Mouse (Mus musculus) liver, postnatal 0 days (tissue): Measurements from ENCODE around the gene H1f0. TPM values are rescaled to one million over a fixed set of nuclear protein-coding genes. Genes with fewer than 3 reads are reported as not detected.

Source experiments
- ATAC-seq: fragments of 200-750 bp; cut with Nextera tagmentation; 2 replicates; pipeline ENCODE4 v1.8.0; 2017; ENCODE audit warnings: mild to moderate bottlenecking, moderate library complexity
- DNase-seq: peaks from one replicate; pipeline ENCODE4 v3.0.0-alpha.2; 2016
- H3K27ac ChIP-seq: fragments of 300-500 bp; sonication (generic); 2 replicates; pipeline ENCODE4 v1.5.1; 2014; ENCODE audit warnings: antibody characterized with exemption, moderate library complexity, mild to moderate bottlenecking, low read depth
- H3K27me3 ChIP-seq: fragments of 300-500 bp; sonication (generic); 2 replicates; pipeline ENCODE4 v1.6.1; 2014; ENCODE audit warnings: low read length, control low read depth, mixed read lengths; ENCODE audit not compliant: insufficient read depth
- H3K36me3 ChIP-seq: fragments of 300-500 bp; sonication (generic); replicated peaks from 2 replicates; pipeline ENCODE4 v1.6.1; 2014; ENCODE audit warnings: mild to moderate bottlenecking, control low read depth, low read length, moderate library complexity, mixed read lengths; ENCODE audit not compliant: insufficient read depth
- H3K4me1 ChIP-seq: fragments of 300-500 bp; sonication (generic); 2 replicates; pipeline ENCODE4 v1.6.1; 2014; ENCODE audit warnings: antibody characterized with exemption, mild to moderate bottlenecking, control low read depth; ENCODE audit not compliant: insufficient read depth
- H3K4me2 ChIP-seq: fragments of 300-500 bp; sonication (generic); 2 replicates; pipeline ENCODE4 v1.6.1; 2014; ENCODE audit warnings: low read depth, mild to moderate bottlenecking, low read length, moderate library complexity, mixed read lengths
- H3K4me3 ChIP-seq: fragments of 300-500 bp; sonication (generic); 2 replicates; pipeline ENCODE4 v1.5.1; 2014; ENCODE audit warnings: low read depth, low read length
- H3K9ac ChIP-seq: fragments of 300-500 bp; sonication (generic); replicated peaks from 2 replicates; pipeline ENCODE4 v1.6.1; 2014; ENCODE audit warnings: mild to moderate bottlenecking, moderate library complexity
- H3K9me3 ChIP-seq: fragments of 300-500 bp; sonication (generic); 2 replicates; pipeline ENCODE4 v1.6.1; 2016; ENCODE audit warnings: mild to moderate bottlenecking, control low read depth, low read length, mixed read lengths
- CTCF ChIP-seq: sonication (generic); IDR thresholded peaks from 2 replicates; pipeline ENCODE4 v1.5.1; 2016; ENCODE audit warnings: antibody characterized with exemption, low read depth
- EP300 ChIP-seq: IDR thresholded peaks from 2 replicates; pipeline ENCODE4 v1.6.1; 2016; ENCODE audit warnings: antibody characterized with exemption, low read depth, mild to moderate bottlenecking
- WGBS: fragments of 180-500 bp; shearing (Covaris S2); extraction: QIAGEN DNeasy Blood & Tissue Kit; methylation state at CpG from one replicate; pipeline ENCODE4 v1.1.7; 2014; ENCODE audit not compliant: insufficient replicate concordance; 5-methylcytosine and 5-hydroxymethylcytosine counted together
- polyA plus RNA-seq: library from polyadenylated mRNA; unstranded; fragments of >200 nt; fragmentation: Nextera tagmentation; extraction: Ambion mirVana; gene quantifications from 2 replicates; pipeline ENCODE4 v1.2.1, GENCODE M21; 2015

H1f0 gene
- polyA plus RNA-seq, 1 experiment from 2014 or later, result 125 TPM

GRCm38 (mm10) chr15:79050160-79050845 lies 22.1 kb downstream of the H1f0 start:
- Histone ChIP-seq H3K9me3 (no peaks in the 10 kb centered on the region), H3K4me2 (no peak overlapping the region), H3K4me3 (no peak overlapping the region), H3K9ac (no peak overlapping the region), H3K36me3 (peaks cover 29% of the 10 kb centered on the region), H3K4me1 (0 out of 2 replicates have a peak, but pooled peaks cover 2% of the 10 kb centered on the region), H3K27ac (no peak overlapping the region), H3K27me3 (no peaks in the 10 kb centered on the region)
- no peak for TF ChIP-seq EP300
- TF ChIP-seq CTCF, result no peak
- DNase-seq, result no peak
- 74% methylated on average over 9 of the region's 9 CpGs for WGBS
- no peak for ATAC-seq

- ATAC-seq (0 out of 2 replicates have a peak, but pooled peaks have one; percentile 5), DNase-seq (no peak)
- Histone ChIP-seq H3K27ac (peak overlapping the region; percentile 61), H3K36me3 (peaks cover 35% of the 10 kb centered on the region), H3K4me3 (no peak overlapping the region), H3K27me3 (no peaks in the 10 kb centered on the region), H3K4me2 (peak overlapping the region; percentile 29), H3K9me3 (no peaks in the 10 kb centered on the region), H3K9ac (0 out of 2 replicates have a peak overlapping the region, but pooled peaks have one; percentile 26), H3K4me1 (0 out of 2 replicates have a peak, but pooled peaks cover 2% of the 10 kb centered on the region)
- WGBS, result 55% methylated on average over 2 of the region's 2 CpGs
- TF ChIP-seq EP300 (no peak), CTCF (no peak)
These were observed 22.7 kb downstream of the H1f0 start for GRCm38 (mm10) chr15:79050964-79051363.

- DNase-seq, result no peak
- Histone ChIP-seq H3K4me1 (0 out of 2 replicates have a peak, but pooled peaks cover 2% of the 10 kb centered on the region), H3K27ac (peak overlapping the region; percentile 61), H3K9me3 (no peaks in the 10 kb centered on the region), H3K4me3 (no peak overlapping the region), H3K4me2 (peak overlapping the region; percentile 29), H3K27me3 (no peaks in the 10 kb centered on the region), H3K9ac (0 out of 2 replicates have a peak overlapping the region, but pooled peaks have one; percentile 26), H3K36me3 (peaks cover 43% of the 10 kb centered on the region)
- peak; percentile 77 for ATAC-seq
- TF ChIP-seq CTCF (no peak), EP300 (no peak)
- 48% methylated on average over 13 of the region's 13 CpGs for WGBS
These were observed 23.5 kb downstream of the H1f0 start for GRCm38 (mm10) chr15:79051461-79052360.

- TF ChIP-seq EP300, result no peak
- no peak for TF ChIP-seq CTCF
- Histone ChIP-seq H3K36me3 (peaks cover 47% of the 10 kb centered on the region), H3K9me3 (no peaks in the 10 kb centered on the region), H3K4me3 (no peak overlapping the region), H3K27ac (0 out of 2 replicates have a peak overlapping the region, but pooled peaks have one; percentile 61), H3K4me1 (0 out of 2 replicates have a peak, but pooled peaks cover 2% of the 10 kb centered on the region), H3K4me2 (no peak overlapping the region), H3K9ac (no peak overlapping the region), H3K27me3 (no peaks in the 10 kb centered on the region)
- WGBS, result 88% methylated on average over 2 of the region's 2 CpGs
- ATAC-seq (no peak), DNase-seq (no peak)
These were observed 24.1 kb downstream of the H1f0 start for GRCm38 (mm10) chr15:79052366-79052765.

GRCm38 (mm10) chr15:79056601-79057000 lies 28.4 kb downstream of the H1f0 start:
- H3K9ac ChIP-seq, result no peak overlapping the region
- H3K27me3 ChIP-seq, result no peaks in the 10 kb centered on the region
- no peak for DNase-seq
- no peak overlapping the region for H3K4me2 ChIP-seq
- H3K4me1 ChIP-seq, result peaks cover 11% of the 10 kb centered on the region
- H3K36me3 ChIP-seq, result peaks cover 79% of the 10 kb centered on the region
- 89% methylated on average over 7 of the region's 7 CpGs for WGBS
- ATAC-seq, result no peak
- no peaks in the 10 kb centered on the region for H3K9me3 ChIP-seq
- TF ChIP-seq CTCF (no peak), EP300 (no peak)
- H3K4me3 ChIP-seq, result no peak overlapping the region
- no peak overlapping the region for H3K27ac ChIP-seq

- H3K36me3 ChIP-seq, result peaks cover 75% of the 10 kb centered on the region
- H3K9ac ChIP-seq, result no peak overlapping the region
- no peak for DNase-seq
- H3K4me2 ChIP-seq, result no peak overlapping the region
- H3K9me3 ChIP-seq, result no peaks in the 10 kb centered on the region
- no peaks in the 10 kb centered on the region for H3K27me3 ChIP-seq
- no peak overlapping the region for H3K4me3 ChIP-seq
- H3K4me1 ChIP-seq, result peaks cover 8% of the 10 kb centered on the region
- 77% methylated on average over 6 of the region's 6 CpGs for WGBS
- no peak for ATAC-seq
- no peak overlapping the region for H3K27ac ChIP-seq
- no peak for TF ChIP-seq EP300
- no peak for TF ChIP-seq CTCF
These were observed 29.6 kb downstream of the H1f0 start for GRCm38 (mm10) chr15:79057850-79058249.
